Mouse (Mus musculus) layer of hippocampus, adult 2 months (tissue): Measurements from ENCODE around the gene Apba2. TPM values are rescaled to one million over a fixed set of nuclear protein-coding genes. Genes with fewer than 3 reads are reported as not detected.
A peak's percentile ranks its signal among the peaks of the same experiment; 100 is the strongest.

Source experiments
- DNase-seq, 2 experiments: peaks; one replicate each; pipeline ENCODE4 v3.0.0; 2022; ENCODE audit warnings: low spot score in 2 of 2
- H3K27ac ChIP-seq: fragments of 200-600 bp; 2 replicates; pipeline ENCODE4 v1.8.1; 2022
- H3K4me3 ChIP-seq: fragments of 200-600 bp; 2 replicates; pipeline ENCODE4 v1.8.1; 2022; ENCODE audit warnings: mild to moderate bottlenecking
- CTCF ChIP-seq: fragments of 200-600 bp; conservative IDR thresholded peaks from 2 replicates; pipeline ENCODE4 v1.8.1; 2022; ENCODE audit warnings: antibody characterized with exemption, mild to moderate bottlenecking, moderate library complexity
- total RNA-seq, 2 experiments: library from RNA; stranded (reverse); gene quantifications; 2 replicates each; pipeline ENCODE4 v1.2.3; 2021

The Apba2 gene
- total RNA-seq, 2 experiments from 2014 or later: 249 to 259 TPM

DNA sequence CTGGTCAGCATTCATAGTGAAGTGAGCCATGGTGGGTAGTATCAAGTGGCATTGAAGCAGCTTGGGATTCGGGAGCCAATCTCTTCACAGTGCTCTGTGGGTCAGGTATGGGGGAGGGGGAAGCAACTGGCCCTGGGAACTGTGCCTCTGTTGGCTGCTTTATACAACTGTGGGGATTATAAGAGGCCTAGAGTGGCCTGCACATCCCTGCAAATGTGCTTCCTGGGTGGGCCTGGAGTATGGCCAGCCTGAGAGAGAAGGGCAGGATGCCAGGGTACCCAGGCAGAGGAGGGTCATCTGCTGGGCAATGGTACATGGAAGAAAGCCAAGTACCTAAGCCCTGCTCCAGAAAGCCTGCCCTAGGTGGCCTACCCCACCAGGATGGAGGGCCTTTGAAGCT lies 49.4 kb downstream of the Apba2 start:
- Histone ChIP-seq H3K4me3 (no peak overlapping the region), H3K27ac (peak overlapping the region; percentile 59)
- no peak for DNase-seq
- TF ChIP-seq CTCF: no peak

DNA sequence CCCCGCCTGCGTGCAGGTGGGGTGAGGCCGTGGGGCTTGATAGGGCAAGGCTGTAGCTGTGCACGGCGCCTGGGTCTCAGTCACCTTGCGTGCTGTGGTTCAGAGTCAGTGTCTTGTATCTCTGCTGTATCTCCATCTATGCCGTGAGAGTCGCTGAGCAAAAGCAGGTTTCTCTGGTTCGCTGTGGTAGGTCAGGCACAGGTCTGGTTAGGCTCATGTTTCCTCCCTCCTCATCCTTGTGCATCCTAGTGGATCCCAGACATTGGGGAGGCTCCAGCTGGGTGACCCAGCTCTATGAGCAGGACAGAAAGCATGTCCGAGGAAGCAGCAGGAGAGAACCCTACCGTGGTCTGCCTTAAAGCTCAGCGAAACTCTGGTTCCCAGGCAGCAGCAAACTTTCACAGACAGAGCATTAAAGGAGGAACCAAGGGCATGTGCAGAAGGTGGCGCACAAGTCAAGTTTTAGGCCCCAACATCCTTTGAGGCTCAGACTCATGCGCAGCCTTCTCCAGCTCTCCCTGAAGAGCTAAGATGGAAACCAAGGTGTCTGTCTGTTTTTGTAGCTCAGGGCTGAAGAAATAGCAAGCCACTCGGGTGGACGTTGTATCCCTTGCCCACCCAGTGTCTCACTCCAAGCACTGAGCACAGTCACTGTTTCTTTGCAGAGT lies 51.2 kb downstream of the Apba2 start:
- no peak for DNase-seq
- Histone ChIP-seq H3K27ac (no peak overlapping the region), H3K4me3 (no peak overlapping the region)
- TF ChIP-seq CTCF: 0 out of 2 replicates have a peak, but pooled peaks have one; percentile 6

DNA sequence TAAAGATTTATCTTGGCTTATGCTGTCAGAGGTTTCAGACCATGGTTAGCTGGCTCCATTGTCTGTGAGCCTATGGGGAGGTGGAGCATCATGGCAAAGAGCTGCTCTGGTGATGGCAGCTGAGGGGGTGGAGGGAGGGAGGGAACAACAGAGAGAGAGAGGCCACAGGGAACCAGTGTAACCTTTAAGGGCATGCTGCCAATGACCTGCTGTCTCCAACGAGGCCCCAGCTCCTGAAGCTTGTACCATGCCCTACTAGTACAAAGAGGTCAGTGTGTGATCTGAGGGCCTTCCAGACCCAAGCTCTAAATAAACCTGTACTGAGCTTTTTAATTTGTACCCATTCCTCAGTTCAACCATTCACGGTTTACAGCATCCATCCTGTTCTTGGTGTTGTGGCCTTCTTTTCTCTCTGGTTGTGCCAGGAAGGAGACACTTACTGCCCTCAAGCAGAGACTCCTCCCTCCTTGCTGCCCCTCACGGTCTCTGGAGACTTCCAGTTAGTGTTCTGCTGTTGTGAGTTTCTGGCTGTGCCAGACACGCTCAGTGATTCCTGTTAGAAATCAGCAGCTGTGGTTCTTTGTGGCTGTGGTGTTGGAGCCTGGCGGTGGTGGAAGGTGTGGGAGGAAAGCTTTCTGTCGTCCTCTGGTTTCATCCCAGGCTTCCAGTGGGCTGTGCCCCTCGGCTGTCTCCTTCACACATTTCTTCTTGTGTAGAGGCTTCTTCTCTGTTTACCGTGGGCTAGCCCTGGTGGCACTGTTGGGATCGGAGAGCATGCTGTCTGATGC lies 60.4 kb downstream of the Apba2 start:
- no peak for TF ChIP-seq CTCF
- Histone ChIP-seq H3K4me3 (no peak overlapping the region), H3K27ac (peak overlapping the region; percentile 79)
- DNase-seq: no peak

DNA sequence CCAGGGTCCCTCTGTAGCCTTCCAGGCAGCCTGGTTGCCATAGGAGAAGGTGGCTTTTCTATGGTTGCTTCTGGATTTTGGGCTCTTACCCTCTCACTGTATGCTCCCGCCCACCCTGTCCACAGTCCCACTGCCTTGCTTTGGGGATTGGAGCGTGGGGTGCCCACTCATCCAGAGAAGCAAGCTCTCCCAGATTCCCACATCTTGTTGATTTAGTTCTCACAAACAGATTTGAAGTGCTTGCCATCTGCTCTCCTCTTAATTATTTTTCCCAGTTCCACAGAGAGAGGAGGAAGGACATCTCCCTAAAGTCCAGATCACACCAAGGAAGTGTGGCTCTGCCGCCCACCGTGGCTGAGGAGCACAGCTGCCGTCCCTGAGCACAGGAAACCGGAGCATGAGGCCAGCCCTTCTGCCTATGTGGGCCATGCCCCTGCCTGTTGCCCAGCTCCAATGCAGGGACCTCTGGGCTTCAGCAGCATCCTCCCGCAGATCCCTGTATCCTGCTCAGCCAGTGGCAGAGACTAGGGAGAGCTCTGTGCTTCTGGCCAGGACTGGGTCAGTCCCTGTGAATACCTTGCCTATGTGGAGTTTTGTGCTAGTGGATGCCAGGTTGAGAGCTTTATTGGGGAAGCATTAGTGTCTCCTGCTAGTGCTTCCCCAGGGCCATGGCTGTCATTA lies 63.5 kb downstream of the Apba2 start:
- peak in 1 of 2 experiments; percentile 71 for DNase-seq
- no peak for TF ChIP-seq CTCF
- H3K4me3 ChIP-seq: no peak overlapping the region
- peak overlapping the region; percentile 91 for H3K27ac ChIP-seq

DNA sequence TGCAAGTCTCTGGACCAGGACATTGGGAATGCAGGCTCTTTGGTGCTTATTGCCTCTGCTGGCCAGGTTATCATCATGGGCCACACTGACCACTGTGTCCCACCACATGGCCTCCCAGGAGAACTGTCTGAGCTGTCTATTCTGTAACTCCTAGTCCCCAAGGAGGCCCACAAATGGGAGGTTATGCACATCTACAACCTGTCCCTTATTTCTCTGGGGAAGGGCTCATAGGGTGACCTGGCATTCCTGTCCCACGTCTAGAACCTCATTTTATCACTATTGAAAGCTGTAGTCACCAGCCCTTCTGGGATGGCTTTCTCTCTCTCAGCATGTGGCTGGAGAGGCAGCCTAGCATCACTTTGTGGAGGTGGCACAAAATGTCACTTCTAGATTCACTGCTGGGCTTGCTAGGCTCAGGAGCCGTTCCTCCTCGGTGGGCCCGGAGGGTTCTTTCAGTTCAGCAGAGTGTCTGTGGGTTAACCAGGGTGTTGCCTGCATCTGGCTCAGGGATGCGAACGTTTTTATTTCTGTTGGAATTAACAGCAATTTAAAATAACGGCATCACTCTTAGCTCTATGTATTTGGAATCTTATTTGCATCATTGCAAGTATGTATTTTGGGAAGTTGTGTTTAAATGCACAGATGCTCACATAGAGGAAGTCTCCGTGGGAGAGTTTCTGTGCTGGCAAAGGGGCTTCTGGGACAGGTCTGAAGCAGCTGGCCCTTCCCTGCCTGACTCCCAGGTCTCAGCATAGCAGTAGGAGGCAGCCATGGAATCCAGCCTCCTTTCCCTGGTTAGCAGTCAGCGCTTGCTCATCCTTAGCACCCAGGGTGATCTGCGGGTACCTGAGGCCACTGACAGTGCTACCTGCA lies 65.1 kb downstream of the Apba2 start:
- no peak for TF ChIP-seq CTCF
- no peak for DNase-seq
- no peak overlapping the region for H3K4me3 ChIP-seq
- H3K27ac ChIP-seq: peak overlapping the region; percentile 91

DNA sequence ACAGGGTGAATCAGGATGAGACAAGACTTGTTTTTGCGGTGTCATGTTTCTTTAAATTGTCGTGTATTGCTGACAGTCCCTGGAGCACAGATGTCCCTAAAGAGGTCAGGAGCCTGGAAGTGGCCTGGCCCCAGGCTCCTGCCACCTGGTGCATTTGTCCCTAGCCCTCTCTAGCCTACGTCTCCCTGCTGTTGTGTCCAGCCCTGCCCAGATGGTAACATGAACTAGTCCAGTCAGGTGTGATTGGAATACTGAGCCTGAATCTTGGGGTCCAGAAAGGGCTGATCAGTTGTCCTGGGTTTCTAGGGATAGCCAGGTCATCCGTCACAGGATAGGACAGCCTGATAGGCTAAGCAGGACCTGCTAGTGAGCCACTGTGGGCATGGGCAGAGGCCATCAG lies 67.2 kb downstream of the Apba2 start:
- H3K4me3 ChIP-seq: no peak overlapping the region
- peak overlapping the region; percentile 64; the same call in 1 of the 2 replicates for H3K27ac ChIP-seq
- no peak for TF ChIP-seq CTCF
- no peak for DNase-seq

DNA sequence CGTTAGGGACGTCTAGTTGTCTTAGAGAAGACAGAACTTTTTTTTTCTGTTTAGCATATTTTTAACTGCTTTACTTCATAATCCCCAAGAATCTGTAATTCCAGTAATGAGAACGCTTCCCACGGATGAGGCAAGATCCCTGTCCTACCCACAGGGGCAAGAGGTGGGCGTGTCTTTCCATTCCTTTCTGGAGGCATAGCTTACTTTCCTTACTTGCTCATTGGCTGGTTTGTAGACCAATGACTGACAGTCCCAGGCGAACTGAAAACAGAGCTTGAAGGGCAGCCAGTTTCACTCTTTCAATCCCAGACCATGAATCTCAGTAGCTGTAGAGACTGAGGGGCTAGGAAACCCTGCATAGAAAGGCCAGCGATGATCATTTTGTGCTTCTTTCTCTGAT lies 68.2 kb downstream of the Apba2 start:
- no peak overlapping the region for H3K4me3 ChIP-seq
- H3K27ac ChIP-seq: peak overlapping the region; percentile 57
- no peak for DNase-seq
- TF ChIP-seq CTCF: no peak

DNA sequence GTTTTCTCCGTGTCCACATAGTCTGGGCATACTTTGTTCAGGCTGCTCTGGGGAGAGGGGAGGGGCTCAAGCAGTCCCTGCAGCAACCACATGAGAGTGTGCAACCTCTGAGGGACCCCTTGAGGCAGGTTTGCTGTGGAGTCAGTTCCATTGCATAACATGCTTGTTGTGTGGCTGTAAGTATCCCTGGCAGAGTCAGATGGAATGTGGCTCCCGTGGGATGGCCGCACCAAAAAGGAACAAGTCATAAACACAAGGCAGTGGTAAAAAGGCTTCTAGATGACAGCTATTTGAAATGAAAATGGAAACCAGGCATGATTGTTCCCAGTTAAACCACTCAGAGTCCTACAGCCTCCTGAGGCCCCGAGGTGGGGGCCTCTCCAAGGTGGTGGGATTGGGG lies 69.4 kb downstream of the Apba2 start:
- TF ChIP-seq CTCF: no peak
- no peak for DNase-seq
- peak overlapping the region; percentile 57 for H3K27ac ChIP-seq
- no peak overlapping the region for H3K4me3 ChIP-seq

DNA sequence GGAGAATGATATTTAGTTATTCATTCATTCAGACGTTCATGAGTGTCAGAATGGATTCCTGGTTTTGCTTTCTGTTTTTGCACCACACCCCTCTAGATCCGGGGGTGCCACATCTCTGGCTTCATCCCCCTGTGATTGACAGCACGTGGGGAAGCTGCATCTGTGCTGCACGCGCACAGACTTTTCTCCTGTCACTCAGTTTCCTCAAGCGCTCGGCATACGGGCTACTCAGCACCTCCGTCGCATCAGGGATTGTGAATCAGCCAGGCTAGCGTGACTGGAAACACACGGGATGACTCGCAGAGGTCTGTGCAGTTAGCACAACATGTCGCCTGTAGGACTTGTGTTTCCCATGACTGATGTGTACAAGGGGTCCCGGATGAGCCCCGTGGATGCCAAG lies 72.6 kb downstream of the Apba2 start:
- TF ChIP-seq CTCF: no peak
- peak in 1 of 2 experiments; percentile 48 for DNase-seq
- H3K27ac ChIP-seq: peak overlapping the region; percentile 40; the same call in 1 of the 2 replicates
- H3K4me3 ChIP-seq: no peak overlapping the region

DNA sequence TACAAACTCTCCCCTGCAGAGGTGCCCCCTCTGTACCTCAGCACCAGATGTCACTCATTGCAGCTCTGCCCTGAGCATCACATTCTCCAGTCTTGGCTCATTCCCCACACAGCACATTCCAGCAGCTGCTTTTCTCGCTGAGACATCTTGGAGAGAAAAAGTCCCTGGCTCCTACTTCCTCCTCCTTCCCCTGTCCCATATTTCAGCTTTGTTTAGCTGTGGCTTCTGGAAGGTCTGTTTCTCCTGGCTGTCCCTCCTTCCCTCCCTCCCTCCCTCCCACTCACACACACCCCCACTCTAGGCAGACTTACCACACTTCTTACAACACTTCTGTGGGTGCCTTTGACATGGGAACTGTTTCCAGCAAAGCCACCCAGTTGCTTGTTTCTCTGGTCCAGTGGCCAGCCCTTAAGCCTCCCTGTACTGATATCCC lies 75.0 kb downstream of the Apba2 start:
- no peak overlapping the region for H3K4me3 ChIP-seq
- H3K27ac ChIP-seq: peak overlapping the region; percentile 53; the same call in 1 of the 2 replicates
- DNase-seq: no peak
- TF ChIP-seq CTCF: no peak

DNA sequence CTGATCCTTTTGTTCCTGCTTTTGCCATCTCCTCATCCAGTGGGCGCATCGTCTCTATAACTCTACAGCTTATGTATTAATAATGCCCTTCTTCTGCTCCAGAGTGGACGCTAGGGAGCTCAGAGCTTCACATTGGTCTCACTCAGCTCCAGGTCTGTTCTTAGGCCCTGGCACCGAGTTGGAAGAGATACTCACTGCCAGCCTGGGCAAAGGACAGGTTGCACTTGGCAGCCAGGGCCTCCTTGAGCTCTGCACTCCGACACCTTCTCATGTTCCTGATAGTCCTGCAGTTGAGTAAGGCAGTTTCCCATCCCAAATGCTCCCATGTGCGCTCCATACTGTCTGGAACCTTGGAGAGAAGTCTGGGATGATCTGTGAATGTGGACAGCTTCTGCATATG lies 76.7 kb downstream of the Apba2 start:
- Histone ChIP-seq H3K27ac (0 out of 2 replicates have a peak overlapping the region, but pooled peaks have one; percentile 24), H3K4me3 (no peak overlapping the region)
- no peak for TF ChIP-seq CTCF
- no peak for DNase-seq

DNA sequence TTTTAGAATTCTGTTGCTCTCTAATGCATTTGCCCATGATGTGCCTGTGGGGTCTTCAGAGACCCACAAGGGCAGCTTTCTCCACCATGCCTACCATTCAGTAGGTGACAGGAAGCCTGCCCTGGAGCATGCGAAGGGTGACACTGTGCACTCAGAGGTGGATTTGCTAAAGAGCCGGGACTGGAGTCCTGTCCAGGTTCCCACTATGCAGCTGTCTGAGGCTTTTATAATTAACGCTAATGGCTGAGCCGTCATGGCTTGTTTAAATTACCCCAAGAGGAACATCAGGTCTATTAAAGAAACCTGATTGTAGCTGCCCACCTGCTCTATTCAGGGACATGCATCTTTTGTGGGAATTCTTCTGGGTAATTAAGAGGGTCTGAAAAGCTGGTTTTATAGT lies 78.4 kb downstream of the Apba2 start:
- Histone ChIP-seq H3K4me3 (no peak overlapping the region), H3K27ac (peak overlapping the region; percentile 67)
- no peak for DNase-seq
- no peak for TF ChIP-seq CTCF
